Mouse (Mus musculus) CD4-positive, CD25-positive, alpha-beta regulatory T cell, adult 2 months (primary cell): Measurements from ENCODE around the gene Muc13.
A peak's percentile ranks its signal among the peaks of the same experiment; 100 is the strongest.

ENCODE experiments used
- DNase-seq: peaks from one replicate; pipeline ENCODE4 v3.0.0-alpha.2; 2012; ENCODE audit warnings: low read depth, low spot score

Muc13 gene

DNA sequence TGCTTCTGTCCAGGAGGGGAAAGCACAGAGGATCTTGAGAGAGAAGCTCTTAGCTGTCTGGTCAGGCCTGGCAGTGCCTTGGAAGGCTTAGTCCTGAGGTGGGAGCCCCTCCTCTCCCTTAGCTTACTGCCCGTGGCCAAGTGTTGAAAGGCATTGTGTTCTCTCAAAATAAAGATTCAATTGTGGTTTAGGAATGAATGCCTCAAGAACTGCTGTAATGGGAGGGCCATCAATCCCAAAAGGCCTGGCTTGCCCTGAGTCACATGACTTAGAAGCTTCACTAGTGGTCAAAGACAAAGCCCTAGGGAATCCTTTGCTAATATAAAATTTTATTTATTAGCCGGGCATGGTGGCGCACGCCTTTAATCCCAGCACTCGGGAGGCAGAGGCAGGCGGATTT lies 30.8 kb downstream of the Muc13 start:
- DNase-seq = no peak

DNA sequence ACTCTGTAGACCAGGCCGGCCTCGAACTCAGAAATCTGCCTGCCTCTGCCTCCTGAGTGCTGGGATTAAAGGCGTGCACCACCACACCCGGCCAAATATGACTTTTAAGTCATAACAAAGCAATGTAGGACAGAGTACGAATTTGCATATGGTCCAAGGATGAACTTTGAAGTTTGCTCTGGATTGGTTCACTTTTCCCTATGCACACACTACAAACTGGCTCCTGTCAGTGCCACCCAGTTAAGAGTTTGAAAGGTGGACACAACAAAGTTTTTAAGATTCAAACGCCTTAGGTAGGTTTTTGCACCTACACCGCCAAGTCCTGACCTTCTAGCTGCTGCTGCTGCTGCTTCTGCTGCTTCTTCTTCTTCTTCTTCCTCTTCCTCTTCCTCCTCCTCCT lies 34.7 kb downstream of the Muc13 start:
- no peak for DNase-seq

DNA sequence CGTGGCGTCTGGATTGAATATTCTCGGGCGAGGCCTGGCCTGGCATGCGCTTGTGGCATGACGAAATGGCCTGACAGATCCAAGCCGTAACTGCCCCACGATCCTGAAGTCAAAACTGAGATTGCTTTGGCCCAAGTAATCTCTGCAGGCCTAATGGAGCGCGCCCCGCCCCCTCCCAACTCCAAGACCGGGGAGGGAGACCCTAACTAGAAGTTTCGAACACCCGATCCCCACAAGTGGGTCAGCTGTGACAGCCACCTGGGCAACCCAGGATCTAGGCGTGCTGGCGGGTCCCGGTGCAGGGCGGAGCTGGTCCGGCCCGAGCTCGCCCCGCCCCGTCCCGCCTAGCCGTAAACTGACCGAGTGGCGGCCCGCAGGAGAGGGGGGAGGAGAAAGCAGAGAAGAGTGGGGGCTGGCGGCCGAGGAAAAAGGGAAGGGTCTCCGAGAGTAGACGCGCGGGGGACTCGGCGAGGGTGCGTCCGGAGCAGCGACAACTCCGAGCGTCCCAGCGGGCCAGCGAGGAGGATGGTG lies 35.5 kb downstream of the Muc13 start, which contains the start of gene Itgb5:
Gene Itgb5 (plus strand): TSS at position 365 of the 531 bp plus-strand sequence.
- DNase-seq = peak; percentile 13

DNA sequence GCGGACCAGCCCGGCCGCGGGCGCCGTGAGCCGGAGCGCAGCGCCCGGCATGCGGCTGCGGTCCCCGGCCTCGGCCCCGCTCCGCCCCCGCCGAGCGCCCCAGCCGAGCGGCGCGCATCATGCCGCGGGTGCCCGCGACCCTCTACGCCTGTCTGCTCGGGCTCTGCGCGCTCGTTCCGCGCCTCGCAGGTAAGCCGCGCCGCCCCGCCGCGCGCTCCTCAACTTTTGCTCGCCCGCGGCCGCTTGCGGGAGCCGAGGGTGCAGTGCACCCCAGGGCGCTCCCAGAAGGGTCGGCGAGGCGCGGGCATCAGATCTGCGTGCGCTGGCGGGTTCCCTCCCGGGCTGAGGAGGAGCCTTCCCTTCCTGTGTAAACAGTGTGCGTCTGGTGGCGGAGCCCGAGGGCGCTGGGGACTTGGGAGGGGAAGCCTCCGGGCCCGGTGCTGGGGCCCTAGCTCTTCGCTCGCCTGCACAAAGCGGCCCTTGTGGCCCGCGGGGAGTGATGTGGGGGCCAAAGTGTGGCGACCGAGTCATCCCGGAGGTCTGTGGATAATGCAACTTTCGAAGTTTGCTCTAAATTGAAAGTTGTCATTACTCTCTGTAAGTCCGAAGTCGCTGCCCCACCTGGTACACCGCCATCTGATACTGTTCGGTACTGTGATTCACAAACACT lies 36.1 kb downstream of the Muc13 start:
- peak; percentile 48 for DNase-seq

DNA sequence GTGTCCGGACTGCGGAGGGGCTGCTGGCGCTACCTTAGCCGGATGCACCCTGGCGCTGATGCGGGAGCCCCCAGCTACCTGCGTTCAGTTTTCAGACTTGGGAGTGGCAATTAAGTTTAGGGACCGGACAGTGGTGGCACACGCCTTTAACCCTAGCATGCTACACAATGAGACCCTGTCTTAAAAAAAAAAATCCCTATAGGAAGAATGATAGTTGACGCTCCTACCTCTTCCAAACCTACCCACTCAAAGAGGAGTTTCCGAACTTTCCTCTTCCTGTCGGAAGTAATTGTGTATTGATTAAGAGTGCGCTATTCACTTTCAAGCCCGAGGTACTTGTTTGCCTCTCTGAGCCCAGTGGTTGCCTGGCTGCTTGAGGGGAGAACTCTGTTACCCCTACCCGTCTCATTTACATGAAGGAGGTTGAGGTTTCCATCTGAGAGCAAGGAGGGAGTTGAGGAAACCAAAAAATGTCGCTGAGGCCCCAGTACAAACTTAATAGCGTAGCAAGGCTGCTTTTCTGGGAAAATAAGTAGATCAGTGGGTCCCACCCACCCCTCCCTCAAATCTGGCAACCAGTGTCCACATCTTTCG lies 36.8 kb downstream of the Muc13 start:
- no peak for DNase-seq

DNA sequence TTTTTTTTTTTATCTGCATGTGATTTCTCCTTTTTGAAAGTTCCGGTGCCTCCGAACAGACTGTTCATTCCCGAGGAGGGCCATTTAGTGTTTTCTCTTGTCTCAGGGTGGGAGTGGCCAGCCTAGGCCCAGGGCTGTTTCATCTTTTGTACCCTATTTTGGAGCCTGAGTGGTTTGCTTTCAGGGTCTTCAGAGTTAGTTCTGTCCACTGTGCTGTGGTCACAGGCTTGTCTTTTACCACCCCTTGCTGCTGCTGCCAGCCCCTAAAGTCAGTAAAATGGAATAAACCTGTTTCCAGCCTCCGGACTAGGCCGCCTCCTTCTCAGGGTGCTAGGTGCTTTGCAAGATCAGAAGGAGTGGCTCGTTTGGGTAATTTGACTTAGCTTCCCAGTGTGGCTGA lies 38.2 kb downstream of the Muc13 start:
- DNase-seq = no peak

DNA sequence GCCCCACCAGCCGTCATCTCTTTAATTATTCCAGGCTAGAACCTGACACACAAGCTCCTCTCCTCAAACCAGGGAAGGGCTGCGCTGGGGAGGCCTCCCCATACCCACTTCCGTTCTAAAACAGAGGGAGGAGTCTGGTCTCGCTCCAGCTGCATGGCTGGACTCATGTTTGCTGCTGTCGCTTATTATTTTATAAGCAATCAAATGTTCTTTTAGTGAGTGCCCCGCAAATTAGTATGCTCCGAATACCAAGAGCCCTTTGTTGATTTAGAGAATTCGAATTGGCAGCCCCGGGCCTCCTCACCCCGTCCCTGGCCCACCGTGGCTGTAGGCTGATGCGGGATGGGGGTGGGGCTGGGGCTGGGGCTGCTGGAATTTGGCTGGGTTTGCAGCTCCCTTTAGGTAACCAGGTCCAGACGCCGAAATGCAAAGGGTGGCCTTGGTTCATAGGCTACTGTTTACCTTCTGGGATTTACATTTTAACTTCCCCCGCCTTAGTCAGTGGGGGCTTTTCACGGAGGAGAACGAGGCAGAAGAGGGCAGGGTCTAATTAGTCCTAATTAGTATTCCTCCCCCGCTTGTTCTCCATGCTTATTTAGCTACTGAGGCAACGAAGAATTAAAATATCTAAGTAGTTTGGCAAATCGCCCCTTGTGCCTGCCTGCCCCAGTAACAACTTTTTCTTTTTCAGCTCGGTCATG lies 39.0 kb downstream of the Muc13 start:
- peak; percentile 57 for DNase-seq

DNA sequence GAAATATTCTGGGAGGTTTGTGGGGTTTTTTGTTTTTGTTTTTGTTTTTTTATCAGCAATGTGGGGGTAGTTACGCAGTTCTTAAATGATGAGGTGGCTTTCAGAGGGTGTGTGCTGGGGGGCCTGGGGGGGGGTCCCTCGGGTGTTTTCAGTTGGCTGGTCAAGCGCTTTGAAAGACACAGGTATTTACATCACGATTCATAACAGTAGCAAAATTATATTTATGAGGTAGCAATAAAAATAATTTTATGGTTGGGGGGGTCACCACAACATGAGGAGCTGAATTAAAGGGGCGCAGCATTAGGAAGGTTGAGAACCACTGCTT lies 39.6 kb downstream of the Muc13 start:
- DNase-seq = no peak

DNA sequence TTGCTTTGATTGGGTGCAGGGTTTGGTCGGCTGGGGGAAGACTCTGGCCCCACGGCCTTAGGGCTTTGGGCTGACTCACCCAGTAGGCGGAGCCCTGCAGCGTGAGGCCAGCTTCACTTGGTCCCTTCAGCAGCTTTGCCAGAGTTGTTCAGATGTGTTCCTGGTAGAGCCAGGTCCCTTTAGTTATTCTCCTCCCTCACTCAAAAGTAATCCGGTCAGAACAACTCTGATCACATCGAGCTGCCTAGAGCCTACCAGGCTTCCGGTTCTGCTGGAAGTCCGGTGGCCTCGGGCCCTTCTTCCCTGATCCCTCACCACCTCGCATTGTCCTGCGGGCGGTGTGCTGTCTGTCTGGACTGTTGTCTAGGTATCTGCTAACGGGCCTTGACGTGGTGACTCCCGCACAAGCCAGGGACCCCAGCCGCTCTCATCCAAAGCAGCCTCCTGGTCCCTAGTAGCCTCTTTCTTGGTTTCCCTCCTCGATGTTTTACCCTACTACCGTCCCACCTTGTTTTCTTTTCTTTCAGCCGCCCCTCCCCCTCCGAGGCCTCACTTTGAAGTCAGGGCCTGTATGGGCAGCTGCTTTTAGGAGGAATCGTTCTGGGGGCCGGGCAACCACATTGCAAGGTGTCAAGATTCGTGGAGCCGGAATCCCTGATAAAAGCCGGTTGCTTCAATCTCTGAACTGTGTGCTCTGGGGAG lies 40.1 kb downstream of the Muc13 start:
- DNase-seq = no peak

DNA sequence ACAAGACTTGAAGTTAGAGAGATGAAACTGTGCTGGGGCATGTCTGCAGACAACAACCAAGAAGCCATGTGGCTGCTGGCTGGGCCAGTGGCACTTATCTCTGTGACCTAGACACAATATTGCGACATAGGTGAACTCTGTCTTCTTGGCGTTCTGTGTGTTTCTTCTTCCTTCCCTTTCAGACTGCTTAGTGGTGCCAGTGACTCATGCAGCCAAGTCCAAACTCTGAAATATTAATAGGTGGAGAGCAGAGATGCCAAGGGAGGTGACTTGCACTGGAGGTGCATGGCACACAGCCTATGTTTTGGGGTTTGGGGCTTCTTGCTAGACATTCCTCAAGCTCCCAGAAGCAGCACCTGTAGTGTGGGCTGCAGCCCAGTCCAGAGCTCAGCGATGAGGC lies 42.8 kb downstream of the Muc13 start:
- DNase-seq = no peak

DNA sequence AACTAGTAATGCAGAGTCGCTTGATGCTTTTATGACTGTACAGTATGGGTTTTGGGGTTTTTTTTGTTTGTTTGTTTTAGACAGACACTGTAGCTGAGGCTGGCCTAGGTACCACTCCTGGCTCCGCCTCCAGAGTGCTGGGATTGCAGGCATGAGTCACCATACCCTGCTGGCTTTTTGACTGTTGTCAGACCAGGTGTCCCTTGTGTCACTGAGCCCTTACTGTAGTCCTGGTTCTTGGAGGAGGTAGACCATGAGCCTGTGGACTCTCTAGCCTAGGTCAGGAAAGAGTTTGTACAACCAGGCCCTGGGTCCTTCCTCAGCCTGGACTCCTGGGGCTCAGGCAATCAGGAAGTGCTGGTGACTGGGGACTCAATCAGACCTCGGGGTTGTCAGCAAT lies 43.4 kb downstream of the Muc13 start:
- no peak for DNase-seq

DNA sequence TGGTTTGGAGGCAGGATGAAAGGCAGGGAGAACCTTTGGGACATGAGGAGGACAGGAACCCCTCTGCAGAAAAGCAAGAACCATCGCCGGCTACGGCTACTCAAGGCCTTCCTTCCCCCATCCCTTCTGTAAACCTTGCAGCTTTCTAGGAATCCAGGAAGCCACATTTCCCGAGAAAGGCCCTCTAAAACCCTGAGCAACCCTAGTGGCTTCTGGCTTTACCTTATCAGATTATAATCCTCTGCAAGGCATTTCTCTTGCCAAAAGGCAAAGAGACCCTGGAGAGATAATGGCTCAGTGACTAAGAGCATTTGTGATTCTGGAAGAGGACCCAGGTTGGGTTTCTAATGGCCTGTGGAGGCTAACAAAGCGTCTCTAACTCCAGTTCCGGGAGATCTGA lies 46.8 kb downstream of the Muc13 start:
- DNase-seq = no peak

DNA sequence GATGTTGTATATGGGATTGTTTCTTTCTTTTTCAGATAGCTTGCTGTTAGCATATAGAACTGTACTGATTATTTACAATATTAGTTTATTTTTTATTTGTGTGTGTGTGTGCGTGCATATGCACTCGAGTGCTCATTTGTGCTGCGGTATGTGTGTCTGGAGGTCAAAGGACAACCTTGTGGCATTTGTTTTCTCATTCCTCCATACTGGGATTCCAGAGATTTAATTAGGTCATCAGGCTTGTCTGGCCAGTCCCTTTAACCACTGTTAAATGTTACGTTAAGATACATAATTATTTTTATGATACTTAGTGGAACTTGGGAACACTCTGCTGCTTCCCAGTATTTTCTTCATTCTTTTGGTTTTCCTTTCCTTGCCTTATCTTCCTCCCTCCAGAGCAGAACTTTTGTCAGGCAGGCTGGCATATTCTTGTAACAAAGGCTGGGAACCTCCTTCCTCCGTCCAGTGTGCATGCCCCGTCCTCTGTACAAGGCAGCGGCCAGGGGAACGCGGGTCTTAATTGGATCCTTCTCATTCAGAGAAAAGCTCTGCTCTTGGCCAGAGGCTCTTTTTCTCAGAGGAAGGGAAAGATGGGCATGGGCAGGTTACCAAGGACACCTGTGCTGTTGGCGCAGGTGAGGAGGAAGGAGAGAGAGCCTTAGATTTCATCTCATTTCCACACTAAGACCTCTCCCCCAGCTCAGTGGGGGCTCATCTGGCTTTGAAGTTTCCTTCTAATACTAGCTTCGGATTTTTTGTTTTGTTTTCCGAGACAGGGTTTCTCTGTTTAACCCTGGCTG lies 48.4 kb downstream of the Muc13 start:
- no peak for DNase-seq

DNA sequence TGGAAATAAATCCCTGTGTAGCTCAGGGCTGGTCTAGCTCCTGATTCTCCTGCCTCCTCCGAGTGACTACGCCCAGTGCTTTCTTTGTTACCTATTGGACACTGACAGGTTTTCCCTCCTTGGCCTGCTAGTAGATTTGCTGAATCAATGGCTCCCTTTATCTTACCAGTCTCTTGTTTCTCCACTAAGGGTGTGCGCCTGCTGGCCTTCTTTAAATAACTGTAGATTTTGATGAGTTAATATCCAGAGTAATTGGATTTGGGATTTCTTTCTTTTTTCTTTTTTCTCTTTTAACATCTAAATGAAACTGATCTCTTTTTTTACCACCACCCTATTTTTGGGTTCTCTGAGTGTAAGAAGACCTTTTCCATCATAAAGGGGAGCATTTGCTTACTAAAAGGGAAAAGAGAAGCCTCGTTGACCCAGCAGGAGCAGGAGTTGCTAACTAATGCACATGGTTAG lies 50.3 kb downstream of the Muc13 start:
- no peak for DNase-seq

DNA sequence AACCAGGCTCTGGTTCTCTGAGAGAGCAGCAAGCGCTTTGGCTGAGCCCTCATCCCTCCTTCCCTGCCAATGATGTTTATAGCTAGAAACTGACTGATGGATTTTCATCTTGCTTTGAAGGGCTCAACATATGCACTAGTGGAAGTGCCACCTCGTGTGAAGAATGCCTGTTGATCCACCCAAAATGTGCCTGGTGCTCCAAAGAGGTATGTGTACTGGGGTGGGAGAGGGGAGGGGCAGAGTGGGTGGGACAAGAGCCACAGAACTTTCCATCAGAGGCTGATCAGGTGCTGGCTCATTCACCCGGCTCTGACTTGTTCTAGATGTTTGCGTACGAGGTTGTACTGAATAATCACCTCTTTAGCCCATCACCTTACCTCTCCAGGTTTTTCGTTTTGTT lies 51.0 kb downstream of the Muc13 start:
- DNase-seq = no peak

DNA sequence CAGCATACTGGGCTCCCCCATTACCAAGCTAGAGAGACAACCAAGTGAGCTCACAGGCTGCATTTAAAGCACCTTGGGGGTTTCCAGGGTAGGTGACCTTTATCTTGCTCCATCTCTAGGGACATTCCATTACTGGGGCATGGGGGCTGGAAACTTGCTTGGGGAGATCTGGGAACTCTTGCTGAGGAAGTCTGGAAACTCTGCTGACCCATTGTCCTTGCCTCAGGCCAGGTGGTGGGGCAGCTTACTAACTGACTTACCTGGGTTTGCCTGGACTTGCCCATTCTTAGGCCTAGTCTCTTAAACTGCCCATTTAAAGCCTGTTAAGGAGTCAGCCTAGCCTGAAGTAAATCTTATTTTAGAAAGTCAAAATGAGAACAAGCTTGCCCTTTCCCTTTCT lies 59.4 kb downstream of the Muc13 start:
- no peak for DNase-seq

DNA sequence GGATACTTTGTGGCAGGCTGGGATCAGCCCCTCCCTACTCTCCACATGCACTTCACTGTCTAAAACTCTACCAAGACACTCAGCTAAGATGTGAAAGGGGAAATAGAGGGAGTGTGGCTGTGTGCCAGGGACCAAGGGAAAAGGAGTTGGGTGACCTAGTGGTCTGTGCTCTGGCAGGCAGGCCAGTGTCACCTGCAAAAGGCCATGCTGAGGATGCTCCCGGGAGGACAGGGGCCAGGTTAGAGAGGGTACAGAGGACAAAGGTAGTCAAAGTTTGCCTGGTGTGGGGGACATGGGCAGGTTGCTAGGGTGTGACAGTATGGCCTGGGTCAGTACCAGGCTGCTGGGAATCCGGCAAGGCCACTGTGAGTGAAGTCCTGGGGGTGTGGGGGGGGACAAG lies 64.9 kb downstream of the Muc13 start:
- no peak for DNase-seq

DNA sequence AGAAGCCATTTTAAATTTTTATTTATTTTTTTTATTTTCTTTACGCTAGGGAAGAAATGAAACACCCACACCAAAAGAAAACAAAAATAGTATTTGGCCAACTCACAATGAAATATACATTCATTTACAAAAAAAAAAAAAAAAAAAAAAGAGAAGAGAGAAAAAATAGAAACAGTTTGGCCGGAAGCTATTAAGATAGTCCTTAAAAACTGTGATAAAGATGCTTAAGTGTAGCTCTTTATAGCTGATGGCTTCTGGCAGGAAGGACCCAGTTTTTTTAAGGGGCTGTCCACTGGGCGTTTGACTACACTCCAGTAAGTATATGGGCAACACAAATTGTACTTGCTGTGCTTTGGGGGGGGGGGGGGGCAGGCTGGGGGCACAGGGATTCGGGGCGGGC lies 65.5 kb downstream of the Muc13 start:
- no peak for DNase-seq

DNA sequence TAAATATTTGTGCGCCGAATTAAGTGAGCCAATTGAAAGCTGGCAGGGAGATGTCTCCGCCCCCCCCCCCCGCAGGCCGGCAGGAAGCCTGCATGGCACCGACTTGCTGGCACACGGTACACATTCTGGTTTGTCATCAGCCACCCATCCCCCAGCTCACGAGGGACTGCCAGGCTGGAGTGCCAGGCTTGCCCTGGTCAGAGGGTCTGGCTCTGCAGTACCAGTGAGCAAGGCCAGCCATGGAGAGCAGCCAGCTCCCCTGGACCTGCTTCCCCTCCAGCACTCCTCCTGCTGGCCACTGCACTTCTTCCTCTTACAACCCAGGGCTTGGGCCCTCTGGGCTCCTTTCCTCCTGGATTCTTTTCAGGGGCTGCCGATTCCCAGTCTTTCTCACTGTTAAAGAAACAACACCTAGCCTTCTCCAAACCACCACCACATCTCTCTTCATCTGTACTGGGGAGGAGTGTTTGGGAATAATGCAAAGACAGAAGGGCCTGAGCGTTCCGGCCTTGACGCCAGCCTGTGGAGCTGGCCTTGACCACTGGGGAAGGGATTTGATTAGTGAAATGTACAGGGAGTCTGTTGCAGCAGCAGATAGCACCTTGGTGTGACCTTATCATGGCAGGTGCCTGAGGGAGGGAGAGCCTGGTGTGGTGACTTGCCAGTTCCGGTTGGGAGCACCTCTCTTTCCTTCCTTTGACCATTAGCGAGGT lies 66.3 kb downstream of the Muc13 start:
- peak; percentile 15 for DNase-seq

DNA sequence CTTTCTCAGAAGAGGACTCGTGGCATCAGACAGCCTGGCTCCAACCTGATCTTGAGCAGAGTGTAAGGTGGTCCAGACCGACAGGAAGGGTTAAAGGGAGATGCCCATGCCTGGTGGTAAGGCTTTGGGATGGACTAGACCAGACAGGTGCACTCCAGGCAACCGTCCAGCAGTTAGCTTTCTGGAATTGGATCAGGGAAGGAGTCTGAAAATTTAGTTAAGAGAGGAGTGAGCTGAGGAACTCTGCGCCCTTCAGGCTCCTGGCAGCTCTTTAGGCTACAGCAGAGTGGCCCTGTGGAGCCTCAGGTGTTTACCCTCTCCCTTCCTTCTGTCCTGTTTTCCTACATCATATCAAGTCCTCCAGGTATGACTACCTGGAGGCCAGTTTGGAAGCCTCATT lies 68.6 kb downstream of the Muc13 start:
- no peak for DNase-seq

DNA sequence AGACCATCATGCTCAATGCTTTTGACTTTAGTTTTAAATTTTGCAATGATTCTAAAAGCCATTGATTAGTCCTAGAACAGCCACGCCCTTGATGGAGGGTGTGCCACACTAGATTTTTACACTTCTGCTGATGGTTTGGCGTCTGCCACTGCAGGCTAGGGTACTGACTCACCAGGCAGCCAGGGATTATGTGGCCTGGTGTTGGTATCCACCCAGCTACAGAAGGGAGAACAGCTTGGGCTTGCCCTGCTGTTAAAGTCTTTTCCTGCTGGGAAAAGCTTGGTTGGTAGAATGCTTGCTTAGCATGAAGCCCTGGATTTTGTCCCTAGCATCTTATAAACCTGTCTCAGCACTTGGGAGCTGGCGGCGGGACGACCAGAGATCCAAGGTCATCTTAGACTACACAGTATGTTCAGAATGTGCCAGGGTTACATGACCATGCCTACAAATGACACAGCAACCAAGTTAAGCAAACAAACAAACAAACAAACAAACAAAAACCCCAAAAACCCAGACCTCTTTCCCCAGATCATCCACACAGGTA lies 69.4 kb downstream of the Muc13 start:
- DNase-seq = no peak
